Mouse (Mus musculus): Measurements from ENCODE around the gene Fam110c.

Gene Fam110c

DNA sequence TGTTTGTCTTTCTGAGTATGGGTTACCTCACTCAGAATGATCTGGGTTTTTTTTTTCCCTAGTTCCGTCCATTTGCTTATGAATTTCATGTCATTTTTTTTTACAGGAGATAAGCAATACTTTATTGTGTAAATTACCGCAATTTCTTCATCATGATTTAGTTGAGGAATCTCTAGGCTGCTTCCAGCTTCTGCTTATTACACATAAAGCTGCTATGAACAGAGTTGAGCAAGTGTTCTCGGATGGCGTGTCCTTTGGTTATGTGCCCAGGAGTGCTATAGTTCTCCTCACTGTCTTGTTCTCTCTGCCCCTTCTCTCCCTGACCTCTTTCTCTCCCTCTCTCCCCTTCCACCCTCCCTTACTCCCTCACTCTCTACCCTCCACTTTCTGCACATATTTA, 28.2 kb downstream of the Fam110c start:
- DNase-seq (ENCODE audit: low spot score): no peak

DNA sequence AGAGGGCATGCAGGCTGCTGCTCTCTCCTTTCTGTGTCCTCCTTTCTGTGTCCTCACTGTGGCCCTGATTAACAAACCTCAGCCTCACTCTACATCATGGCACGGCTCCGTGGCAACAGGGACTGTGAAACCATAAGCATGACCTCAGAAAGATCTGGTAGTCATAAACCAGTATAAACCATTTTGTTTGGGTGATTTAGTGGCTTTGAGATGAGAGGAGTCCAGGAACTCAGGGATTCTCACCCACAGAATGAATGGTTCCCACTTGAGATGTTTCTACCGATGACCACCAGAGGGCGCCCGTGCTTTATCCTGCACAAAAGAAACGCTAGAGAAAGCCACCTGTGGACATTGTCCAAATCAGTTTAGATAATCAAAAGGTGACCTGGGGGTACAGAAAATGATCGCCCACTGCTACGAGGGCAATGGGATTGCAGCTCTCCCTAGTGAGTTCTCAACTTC, 42.4 kb downstream of the Fam110c start:
- DNase-seq (ENCODE audit: low spot score): peak; percentile 63

- DNase-seq (ENCODE audit: low spot score): no peak
These were observed 46.9 kb downstream of the Fam110c start for GRCm38 (mm10) chr12:31120535-31120934.

GRCm38 (mm10) chr12:31122892-31123622, 49.4 kb downstream of the Fam110c start:
- DNase-seq (ENCODE audit: low spot score): no peak

- DNase-seq (ENCODE audit: low spot score): no peak
These were observed 52.4 kb downstream of the Fam110c start for GRCm38 (mm10) chr12:31126071-31126470.

DNA sequence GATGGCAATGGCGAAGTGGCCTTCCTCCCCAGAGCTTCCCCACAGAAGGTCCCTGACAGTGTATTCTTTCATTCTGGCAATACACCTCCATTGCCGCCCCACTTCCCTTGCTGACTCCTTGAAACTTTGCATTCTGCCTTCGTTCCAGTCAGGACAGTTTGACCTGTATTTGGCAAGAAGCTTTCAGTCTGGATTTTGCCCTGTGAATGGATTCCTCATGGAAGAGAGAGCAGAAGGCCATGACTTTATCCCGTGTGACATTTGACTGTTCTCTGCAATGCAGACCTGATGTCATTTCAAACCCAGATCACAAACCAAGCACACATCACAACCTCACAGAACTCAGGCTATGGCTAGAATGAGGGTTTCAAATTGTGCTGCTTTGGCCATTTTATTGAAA, 55.9 kb downstream of the Fam110c start:
- no peak for DNase-seq (ENCODE audit: low spot score)
